Mouse (Mus musculus): ENCODE data around the gene Cldn7.

DNA sequence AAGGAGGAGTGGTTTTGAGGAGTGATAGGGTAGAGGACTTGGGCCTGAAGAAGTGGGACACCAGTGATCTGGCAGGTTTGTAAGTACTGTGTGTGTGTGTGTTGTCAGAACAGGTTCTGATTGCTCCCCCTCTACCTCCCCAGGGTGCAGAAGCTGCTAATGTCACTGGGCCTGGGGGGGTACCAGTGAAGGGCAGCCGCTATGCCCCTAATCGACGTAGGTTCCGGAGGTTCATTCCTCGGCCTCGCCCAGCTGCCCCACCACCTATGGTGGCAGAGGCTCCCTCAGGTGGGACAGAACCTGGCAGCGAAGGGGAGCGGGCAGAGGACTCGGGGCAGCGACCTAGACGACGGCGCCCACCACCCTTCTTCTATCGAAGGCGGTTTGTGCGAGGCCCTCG is 24.8 kb upstream of the Cldn7 start:
- TF ChIP-seq CTCF (IDR thresholded peaks at IDR 0.05; ENCODE audit: insufficient read depth, low read depth, low read length) (no peak), POLR2A (IDR thresholded peaks at IDR 0.05; ENCODE audit: insufficient read depth, low read depth, low read length) (no peak)
